In genomic region chr7:115331698-115332097, GRCm38 (mm10) we compare ENCODE assay signal across 21 mouse cellular contexts.
A peak's percentile ranks its signal among the peaks of the same experiment; 100 is the strongest.
DNase-seq lines count a peak whose midpoint lies in the region; ATAC-seq and TF ChIP-seq lines count a peak whose summit lies in the region.
"Had no signal": no experiment of that assay in that cellular context is flagged by ENCODE, and none has a peak within 500 bp of the region (broad histone marks: within the 10 kb centered on the region; RNA-seq: fewer than 3 reads in every experiment).

No protein-coding gene starts in this region.

- no peaks in the 10 kb centered on the region for H3K36me3 ChIP-seq in CH12.LX (replicated peaks in 1 of 2; ENCODE audit: control insufficient read depth in 1 of 2, insufficient read depth in 1 of 2, low read length in 1 of 2)
- no peaks in the 10 kb centered on the region for H3K36me3 ChIP-seq in forebrain, embryonic 15.5 days
- H3K36me3 ChIP-seq: G1E had no signal

- H3K27ac ChIP-seq in CH12.LX (ENCODE audit: insufficient read depth, low read depth), result no peak overlapping the region
- no peak overlapping the region for H3K27ac ChIP-seq in forebrain, embryonic 15.5 days (replicated peaks)

- H3K79me2 ChIP-seq in CH12.LX (replicated peaks; ENCODE audit: control insufficient read depth, extremely low read depth, insufficient read depth, poor library complexity, severe bottlenecking), result no peaks in the 10 kb centered on the region

- H3K9ac ChIP-seq in CH12.LX (ENCODE audit: insufficient read depth, low read depth), result no peak overlapping the region
- H3K9ac ChIP-seq in forebrain, embryonic 15.5 days (replicated peaks), result no peak overlapping the region

- 91% methylated on average over 1 of the region's 1 CpGs for WGBS in forebrain, embryonic 15.5 days

- DNase-seq in thymus, postnatal 0 days (ENCODE audit: low spot score), result peak; percentile 13
- DNase-seq in thymus, adult 18-20 months, result no peak
- DNase-seq in thymus, postnatal 14 days, result peak; percentile 14
- DNase-seq in thymus, postnatal 25 days, result no peak
- DNase-seq in CH12.LX (ENCODE audit: extremely low read depth), result peak; percentile 47
- DNase-seq: adrenal gland, adult 2 months; adrenal gland, adult 8-10 months; adrenal gland, postnatal 10 days; adrenal gland, postnatal 14 days; adrenal gland, postnatal 25 days; adrenal gland, postnatal 36 days; B cell, adult 2 months; cerebellum, adult 11 months; cerebellum, adult 11-12 months; cerebellum, adult 18-20 months; cerebellum, adult 2 months had no signal

- TF ChIP-seq EP300 in CH12.LX (IDR thresholded peaks at IDR 0.05; ENCODE audit: low read length), result peak; percentile 52; the same call in 1 of the 2 replicates

- no peak for TF ChIP-seq CTCF in CH12.LX (conservative IDR thresholded peaks at IDR 0.05 in 1 of 2, IDR thresholded peaks at IDR 0.05 in 1 of 2; ENCODE audit: low read depth in 2 of 2, low read length in 2 of 2)

- no peak for ATAC-seq in forebrain, embryonic 15.5 days (replicated peaks)
- ATAC-seq: activated CD4-positive, CD25-positive, alpha-beta regulatory T cell, adult 4 months; CD4-positive, CD25-positive, alpha-beta regulatory T cell, adult 4 months; Patski had no signal

- H3K9me3 ChIP-seq in CH12.LX (replicated peaks; ENCODE audit: low read length), result no peaks in the 10 kb centered on the region
- no peaks in the 10 kb centered on the region for H3K9me3 ChIP-seq in forebrain, embryonic 15.5 days
- H3K9me3 ChIP-seq: G1E had no signal

- in situ Hi-C loops in CH12.LX (cut with MboI; ENCODE audit: low pct_ligation_motif_present, low pct_unique_long_range_greater_than_20kb, low sequenced_read_pairs), result no loop called here

- H3K27me3 ChIP-seq in CH12.LX (replicated peaks), result peaks cover 9% of the 10 kb centered on the region
- no peaks in the 10 kb centered on the region for H3K27me3 ChIP-seq in forebrain, embryonic 15.5 days
- H3K27me3 ChIP-seq: Patski had no signal

- TF ChIP-seq RAD21 in CH12.LX (IDR thresholded peaks at IDR 0.05; ENCODE audit: low read depth, low read length), result no peak

- peaks cover 0 to 11% of the 10 kb centered on the region in 2 experiments; a peak in 2 of 4 replicates for H3K4me1 ChIP-seq in CH12.LX (ENCODE audit: control insufficient read depth in 1 of 2, insufficient read depth in 2 of 2)
- no peaks in the 10 kb centered on the region for H3K4me1 ChIP-seq in forebrain, embryonic 15.5 days

- no peak for TF ChIP-seq POLR2A in CH12.LX (IDR thresholded peaks at IDR 0.05; ENCODE audit: low read depth, low read length)

- dilution Hi-C loops in CH12.LX (cut with MboI; ENCODE audit: extremely low pct_ligation_motif_present, extremely low pct_unique_long_range_greater_than_20kb, low sequenced_read_pairs), result no loop called here

- no peak overlapping the region for H3K4me3 ChIP-seq in CH12.LX (replicated peaks in 1 of 3; ENCODE audit: low read depth in 2 of 3, low read length in 2 of 3, poor library complexity in 1 of 3)
- H3K4me3 ChIP-seq in forebrain, embryonic 15.5 days, result no peak overlapping the region

- H3K4me2 ChIP-seq in CH12.LX (ENCODE audit: insufficient read depth, low read depth, poor library complexity, severe bottlenecking), result no peak overlapping the region
- H3K4me2 ChIP-seq in forebrain, embryonic 15.5 days (replicated peaks), result no peak overlapping the region

TF ChIP-seq in CH12.LX, 34 proteins besides CTCF, POLR2A, EP300 and RAD21:
- TF ChIP-seq IRF4 (IDR thresholded peaks at IDR 0.05; ENCODE audit: low read depth, low read length), result peak; percentile 41; the same call in 1 of the 2 replicates
- TF ChIP-seq ZMIZ1 (IDR thresholded peaks at IDR 0.05; ENCODE audit: low read depth, low read length), result no peak
- no peak for TF ChIP-seq SMC3 (IDR thresholded peaks at IDR 0.05; ENCODE audit: low read depth, low read length)
- no peak for TF ChIP-seq CHD2 (IDR thresholded peaks at IDR 0.05; ENCODE audit: low read length)
- no peak for TF ChIP-seq POLR2AphosphoS2 (IDR thresholded peaks at IDR 0.05; ENCODE audit: low read depth, low read length)
- TF ChIP-seq USF1 (IDR thresholded peaks at IDR 0.05; ENCODE audit: low read depth, low read length), result no peak
- no peak for TF ChIP-seq HCFC1 (IDR thresholded peaks at IDR 0.05; ENCODE audit: low read depth, low read length)
- TF ChIP-seq MAX (IDR thresholded peaks at IDR 0.05; ENCODE audit: low read length), result no peak
- no peak for TF ChIP-seq JUND (conservative IDR thresholded peaks at IDR 0.05; ENCODE audit: low read depth, low read length)
- TF ChIP-seq MAFK (IDR thresholded peaks at IDR 0.05; ENCODE audit: insufficient replicate concordance, low read length), result peak; percentile 70
- peak; percentile 78 for TF ChIP-seq BHLHE40 (IDR thresholded peaks at IDR 0.05; ENCODE audit: low read depth, low read length)
- peak; percentile 54; the same call in 1 of the 2 replicates for TF ChIP-seq TCF12 (IDR thresholded peaks at IDR 0.05; ENCODE audit: low read depth, low read length)
- no peak for TF ChIP-seq E2F4 (IDR thresholded peaks at IDR 0.05; ENCODE audit: insufficient replicate concordance, low read depth, low read length)
- TF ChIP-seq CHD1 (IDR thresholded peaks at IDR 0.05; ENCODE audit: low read depth, low read length), result no peak
- no peak for TF ChIP-seq ETS1 (conservative IDR thresholded peaks at IDR 0.05; ENCODE audit: low read depth, low read length)
- TF ChIP-seq PAX5 (IDR thresholded peaks at IDR 0.05; ENCODE audit: low read length), result no peak
TF ChIP-seq in CH12.LX: peak in this region for 4.

Comparison
In these comparisons a context has a peak if more than half of its experiments do, and no peak if none do; other contexts are left out.
1. DNase-seq: peak in thymus, postnatal 0 days (single experiment), thymus, postnatal 14 days (single experiment) and CH12.LX (single experiment); none in thymus, adult 18-20 months (0 of 2) and thymus, postnatal 25 days (single experiment).